Mouse (Mus musculus): ENCODE results near the gene Gstt4. TPM values are rescaled to one million over a fixed set of nuclear protein-coding genes. Genes with fewer than 3 reads are reported as not detected.

Gene Gstt4
- polyA plus RNA-seq, 1 experiment from 2014 or later, result not detected

DNA sequence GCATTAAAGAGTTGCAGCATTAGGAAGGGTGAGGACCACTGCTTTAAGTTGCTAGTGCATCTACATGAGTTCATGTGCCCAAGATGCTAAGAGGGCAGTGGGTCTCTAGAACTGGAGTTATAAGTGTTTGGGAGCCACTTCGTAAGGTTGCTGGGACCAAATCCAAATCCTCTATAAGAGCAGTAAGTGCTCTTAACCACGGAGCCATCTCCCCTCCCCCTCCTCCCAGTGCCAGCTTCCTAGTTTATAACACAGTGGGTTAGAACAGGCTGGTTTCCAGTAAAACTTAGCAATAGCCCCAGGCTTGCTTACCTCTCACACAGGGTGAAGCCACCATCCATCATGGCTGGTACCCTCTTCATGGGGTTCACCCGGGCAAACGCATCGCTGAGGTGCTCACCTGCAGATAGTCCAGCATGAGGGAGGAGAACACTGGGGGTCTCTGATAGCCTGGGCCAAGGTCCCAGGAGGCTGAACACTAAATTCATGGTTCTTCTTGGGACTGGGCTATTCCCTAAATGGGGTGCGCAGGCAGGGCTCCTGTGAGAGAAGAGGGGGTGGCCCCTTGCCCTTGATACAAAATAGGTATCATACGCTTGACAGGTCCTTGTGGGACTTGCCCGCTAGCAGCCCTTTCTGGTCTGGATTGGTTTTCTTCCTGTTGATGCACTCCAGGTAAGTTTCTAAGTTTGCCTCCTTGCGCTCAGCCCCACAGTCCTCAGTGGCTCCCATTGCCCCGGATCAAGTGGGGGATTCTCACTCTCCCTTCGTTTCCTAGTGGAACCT is 25.4 kb downstream of the Gstt4 start:
- H3K27me3 ChIP-seq (ENCODE audit: control insufficient read depth, insufficient read depth, low read length), result no peaks in the 10 kb centered on the region; the same call in 1 of the 2 replicates
- no peaks in the 10 kb centered on the region for H3K36me3 ChIP-seq (replicated peaks; ENCODE audit: control insufficient read depth, insufficient read depth, low read depth, low read length)
- no peaks in the 10 kb centered on the region for H3K4me1 ChIP-seq (ENCODE audit: control insufficient read depth, insufficient read depth, low read length)
- ATAC-seq (replicated peaks; ENCODE audit: insufficient number of reproducible peaks, low FRiP score, low TSS enrichment, low read depth) (no peak), DNase-seq (ENCODE audit: low spot score) (no peak)
- no peaks in the 10 kb centered on the region for H3K9me3 ChIP-seq (replicated peaks; ENCODE audit: control insufficient read depth, low read length)
- H3K4me3 ChIP-seq (ENCODE audit: low read depth, low read length), result peak overlapping the region; percentile 33
- no peak overlapping the region for H3K27ac ChIP-seq (replicated peaks; ENCODE audit: low read depth, low read length)
- H3K9ac ChIP-seq (replicated peaks; ENCODE audit: low read length), result no peak overlapping the region
- H3K4me2 ChIP-seq (ENCODE audit: low read depth, low read length), result peak overlapping the region; percentile 74
- 46% methylated on average over 11 of the region's 11 CpGs for WGBS

GRCm38 (mm10) chr10:75794880-75795279 is 27.5 kb downstream of the Gstt4 start:
- WGBS, result 31% methylated on average over 3 of the region's 3 CpGs
- no peaks in the 10 kb centered on the region for H3K9me3 ChIP-seq (replicated peaks; ENCODE audit: control insufficient read depth, low read length)
- DNase-seq (ENCODE audit: low spot score), result peak; percentile 38
- no peak overlapping the region for H3K4me2 ChIP-seq (ENCODE audit: low read depth, low read length)
- no peak overlapping the region for H3K9ac ChIP-seq (replicated peaks; ENCODE audit: low read length)
- H3K27ac ChIP-seq (replicated peaks; ENCODE audit: low read depth, low read length), result no peak overlapping the region
- H3K36me3 ChIP-seq (replicated peaks; ENCODE audit: control insufficient read depth, insufficient read depth, low read depth, low read length), result no peaks in the 10 kb centered on the region
- H3K4me3 ChIP-seq (ENCODE audit: low read depth, low read length), result no peak overlapping the region
- ATAC-seq (replicated peaks; ENCODE audit: insufficient number of reproducible peaks, low FRiP score, low TSS enrichment, low read depth), result no peak
- no peaks in the 10 kb centered on the region for H3K4me1 ChIP-seq (ENCODE audit: control insufficient read depth, insufficient read depth, low read length)
- no peaks in the 10 kb centered on the region; the same call in 1 of the 2 replicates for H3K27me3 ChIP-seq (ENCODE audit: control insufficient read depth, insufficient read depth, low read length)

DNA sequence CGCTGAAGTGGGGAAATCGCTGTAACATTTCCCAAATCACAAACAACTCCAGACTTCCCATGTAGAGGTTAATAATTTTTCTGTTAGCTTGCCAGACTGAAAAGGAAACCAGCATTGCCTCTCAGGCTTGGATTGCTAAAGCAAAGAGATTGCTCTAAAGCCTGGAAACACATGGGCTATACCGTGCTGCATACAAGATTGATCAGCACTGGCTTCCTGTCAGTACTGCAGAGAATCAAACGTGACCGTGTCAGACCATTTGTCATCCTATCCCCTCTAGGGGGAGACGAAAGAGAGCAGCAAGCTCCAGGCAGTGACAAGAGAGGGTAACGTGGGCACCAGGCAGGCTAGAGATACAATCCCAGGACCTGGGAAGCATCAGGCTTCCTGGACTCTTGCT is 31.6 kb downstream of the Gstt4 start:
- H3K9ac ChIP-seq (replicated peaks; ENCODE audit: low read length), result no peak overlapping the region
- H3K4me3 ChIP-seq (ENCODE audit: low read depth, low read length), result no peak overlapping the region
- no peaks in the 10 kb centered on the region for H3K9me3 ChIP-seq (replicated peaks; ENCODE audit: control insufficient read depth, low read length)
- no peak overlapping the region for H3K4me2 ChIP-seq (ENCODE audit: low read depth, low read length)
- peak; percentile 39 for DNase-seq (ENCODE audit: low spot score)
- H3K27me3 ChIP-seq (ENCODE audit: control insufficient read depth, insufficient read depth, low read length), result no peaks in the 10 kb centered on the region
- no peaks in the 10 kb centered on the region for H3K4me1 ChIP-seq (ENCODE audit: control insufficient read depth, insufficient read depth, low read length)
- no peak for ATAC-seq (replicated peaks; ENCODE audit: insufficient number of reproducible peaks, low FRiP score, low TSS enrichment, low read depth)
- H3K36me3 ChIP-seq (replicated peaks; ENCODE audit: control insufficient read depth, insufficient read depth, low read depth, low read length), result no peaks in the 10 kb centered on the region
- 18% methylated on average over 7 of the region's 7 CpGs for WGBS
- H3K27ac ChIP-seq (replicated peaks; ENCODE audit: low read depth, low read length), result no peak overlapping the region

GRCm38 (mm10) chr10:75789841-75790240 is 32.5 kb downstream of the Gstt4 start:
- Histone ChIP-seq H3K27me3 (ENCODE audit: control insufficient read depth, insufficient read depth, low read length) (no peaks in the 10 kb centered on the region), H3K4me1 (ENCODE audit: control insufficient read depth, insufficient read depth, low read length) (no peaks in the 10 kb centered on the region), H3K9ac (replicated peaks; ENCODE audit: low read length) (no peak overlapping the region), H3K9me3 (replicated peaks; ENCODE audit: control insufficient read depth, low read length) (no peaks in the 10 kb centered on the region), H3K27ac (replicated peaks; ENCODE audit: low read depth, low read length) (no peak overlapping the region), H3K36me3 (replicated peaks; ENCODE audit: control insufficient read depth, insufficient read depth, low read depth, low read length) (no peaks in the 10 kb centered on the region), H3K4me2 (ENCODE audit: low read depth, low read length) (no peak overlapping the region), H3K4me3 (ENCODE audit: low read depth, low read length) (no peak overlapping the region)
- ATAC-seq (replicated peaks; ENCODE audit: insufficient number of reproducible peaks, low FRiP score, low TSS enrichment, low read depth) (no peak), DNase-seq (ENCODE audit: low spot score) (no peak)
- WGBS, result 87% methylated on average over 5 of the region's 5 CpGs

DNA sequence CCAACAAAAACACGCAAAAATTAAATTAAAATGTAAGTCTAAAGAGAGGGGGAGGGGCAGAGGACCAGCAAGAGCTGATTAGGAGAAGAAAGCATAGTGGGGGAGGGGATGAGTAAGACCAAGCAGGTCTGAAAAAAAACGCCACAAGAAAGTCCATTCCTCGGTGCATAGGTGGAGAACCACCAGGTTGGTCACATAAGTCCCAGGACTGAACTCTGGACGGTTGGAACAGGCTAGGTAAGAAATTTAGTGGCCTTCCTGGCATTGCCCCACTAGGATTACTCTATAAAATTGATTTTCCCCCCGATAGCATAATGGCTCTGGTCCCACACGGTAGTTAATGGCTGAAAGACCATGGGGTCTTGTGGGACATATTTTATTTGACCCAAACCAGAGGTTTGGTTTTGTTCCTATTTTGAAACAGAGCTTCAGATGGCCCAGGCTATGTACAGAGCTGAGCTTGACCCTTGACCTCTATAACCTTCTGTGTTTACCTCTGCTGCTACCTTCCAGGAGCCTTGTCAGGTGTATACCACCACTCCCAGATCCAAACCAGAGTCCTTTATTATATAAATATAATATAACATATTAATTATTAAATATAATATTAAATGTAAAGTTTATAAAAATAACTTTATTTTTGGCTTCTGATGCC is 33.1 kb downstream of the Gstt4 start:
- DNase-seq (ENCODE audit: low spot score) (no peak), ATAC-seq (replicated peaks; ENCODE audit: insufficient number of reproducible peaks, low FRiP score, low TSS enrichment, low read depth) (no peak; the same call in 1 of the 2 replicates)
- Histone ChIP-seq H3K9me3 (replicated peaks; ENCODE audit: control insufficient read depth, low read length) (no peaks in the 10 kb centered on the region), H3K27me3 (ENCODE audit: control insufficient read depth, insufficient read depth, low read length) (no peaks in the 10 kb centered on the region), H3K9ac (replicated peaks; ENCODE audit: low read length) (no peak overlapping the region), H3K27ac (replicated peaks; ENCODE audit: low read depth, low read length) (no peak overlapping the region), H3K4me3 (ENCODE audit: low read depth, low read length) (no peak overlapping the region), H3K36me3 (replicated peaks; ENCODE audit: control insufficient read depth, insufficient read depth, low read depth, low read length) (no peaks in the 10 kb centered on the region), H3K4me2 (ENCODE audit: low read depth, low read length) (no peak overlapping the region), H3K4me1 (ENCODE audit: control insufficient read depth, insufficient read depth, low read length) (no peaks in the 10 kb centered on the region)
- 78% methylated on average over 6 of the region's 6 CpGs for WGBS

DNA sequence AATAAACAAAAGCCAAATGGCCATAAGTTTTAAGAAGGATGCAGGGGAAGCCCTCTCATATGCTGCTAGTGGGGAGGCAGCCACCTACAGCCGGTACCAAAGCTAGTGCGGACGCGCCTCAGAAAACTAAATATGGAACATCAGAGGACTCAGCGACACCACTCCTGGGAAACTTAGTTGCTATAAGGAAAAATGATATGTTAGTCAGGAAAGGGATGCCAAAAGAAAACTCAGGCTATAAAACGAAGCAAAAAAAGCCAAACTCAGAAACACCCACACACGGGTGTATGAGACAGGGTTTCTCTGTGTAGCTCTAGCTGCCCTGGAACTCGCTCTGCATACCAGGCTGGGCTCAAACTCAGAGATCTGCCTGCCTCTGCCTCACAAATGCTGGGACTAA is 34.1 kb downstream of the Gstt4 start:
- 90% methylated on average over 8 of the region's 8 CpGs for WGBS
- no peak for ATAC-seq (replicated peaks; ENCODE audit: insufficient number of reproducible peaks, low FRiP score, low TSS enrichment, low read depth)
- no peak for DNase-seq (ENCODE audit: low spot score)

DNA sequence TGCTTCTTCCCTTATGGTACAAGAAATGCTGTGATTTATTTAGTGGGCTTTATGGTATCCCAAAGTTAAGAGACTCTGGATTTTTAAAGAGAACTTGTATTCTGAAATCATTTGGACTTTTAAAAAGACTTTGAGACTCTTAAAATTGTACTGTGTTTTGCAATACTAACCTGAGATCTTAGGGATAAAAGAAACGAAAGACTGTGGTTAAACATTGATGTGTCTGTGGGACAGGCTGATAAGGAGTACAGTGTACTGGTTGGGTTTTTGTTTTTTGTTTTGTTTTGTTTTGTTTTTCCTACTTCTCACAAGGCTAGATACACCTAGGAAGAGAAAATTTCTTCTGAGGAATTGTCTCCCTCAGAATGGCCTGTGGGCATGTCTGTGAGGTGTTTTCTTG is 36.9 kb downstream of the Gstt4 start:
- 71% methylated on average over 1 of the region's 1 CpGs for WGBS
- H3K4me3 ChIP-seq (ENCODE audit: low read depth, low read length), result no peak overlapping the region
- no peak overlapping the region for H3K9ac ChIP-seq (replicated peaks; ENCODE audit: low read length)
- no peaks in the 10 kb centered on the region for H3K4me1 ChIP-seq (ENCODE audit: control insufficient read depth, insufficient read depth, low read length)
- DNase-seq (ENCODE audit: low spot score) (no peak), ATAC-seq (replicated peaks; ENCODE audit: insufficient number of reproducible peaks, low FRiP score, low TSS enrichment, low read depth) (no peak)
- no peaks in the 10 kb centered on the region for H3K9me3 ChIP-seq (replicated peaks; ENCODE audit: control insufficient read depth, low read length)
- no peaks in the 10 kb centered on the region for H3K36me3 ChIP-seq (replicated peaks; ENCODE audit: control insufficient read depth, insufficient read depth, low read depth, low read length)
- H3K4me2 ChIP-seq (ENCODE audit: low read depth, low read length), result no peak overlapping the region
- H3K27me3 ChIP-seq (ENCODE audit: control insufficient read depth, insufficient read depth, low read length), result no peaks in the 10 kb centered on the region
- H3K27ac ChIP-seq (replicated peaks; ENCODE audit: low read depth, low read length), result no peak overlapping the region

More for the DNA sequence above, 34.1 kb downstream of the Gstt4 start:
- H3K36me3 ChIP-seq (replicated peaks; ENCODE audit: control insufficient read depth, insufficient read depth, low read depth, low read length), result no peaks in the 10 kb centered on the region
- no peaks in the 10 kb centered on the region for H3K9me3 ChIP-seq (replicated peaks; ENCODE audit: control insufficient read depth, low read length)
- H3K4me1 ChIP-seq (ENCODE audit: control insufficient read depth, insufficient read depth, low read length), result no peaks in the 10 kb centered on the region
- no peak overlapping the region for H3K4me3 ChIP-seq (ENCODE audit: low read depth, low read length)
- H3K27me3 ChIP-seq (ENCODE audit: control insufficient read depth, insufficient read depth, low read length), result no peaks in the 10 kb centered on the region
- no peak overlapping the region for H3K9ac ChIP-seq (replicated peaks; ENCODE audit: low read length)
- H3K4me2 ChIP-seq (ENCODE audit: low read depth, low read length), result no peak overlapping the region
- no peak overlapping the region for H3K27ac ChIP-seq (replicated peaks; ENCODE audit: low read depth, low read length)
